Mouse (Mus musculus) thymus, postnatal 36 days (tissue): ENCODE data around the gene Lrrc75a.

ENCODE experiments used
- DNase-seq, 2 experiments: peaks; one replicate each; pipeline ENCODE4 v3.0.0; 2022; ENCODE audit warnings: mixed read lengths in 2 of 2

Lrrc75a gene

DNA sequence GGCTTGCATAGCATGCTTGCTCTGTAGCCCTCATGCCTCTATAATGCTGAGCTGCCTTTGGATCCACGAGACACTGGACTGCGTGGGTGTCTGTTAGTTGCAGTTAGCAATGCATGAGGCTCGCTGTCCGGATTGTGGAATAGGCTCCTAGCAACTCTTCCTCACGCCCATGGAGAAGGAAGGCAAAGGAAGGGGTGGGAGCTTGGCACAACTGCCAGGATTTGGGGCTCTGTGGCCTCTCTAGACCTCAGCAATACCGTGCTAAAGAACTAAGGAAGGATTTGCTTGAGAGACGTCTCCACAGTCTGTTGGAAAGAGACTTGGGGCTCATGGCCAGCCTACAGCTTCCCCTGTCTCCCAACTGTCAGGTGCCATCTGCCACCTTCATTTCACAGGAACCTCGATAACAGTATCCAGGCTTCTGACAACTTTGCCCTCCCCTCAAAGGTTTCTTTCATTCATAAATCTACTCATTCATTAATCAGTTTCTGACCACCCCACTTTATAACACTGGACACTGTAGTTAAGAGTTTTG lies 33.4 kb downstream of the Lrrc75a start:
- no peak for DNase-seq

DNA sequence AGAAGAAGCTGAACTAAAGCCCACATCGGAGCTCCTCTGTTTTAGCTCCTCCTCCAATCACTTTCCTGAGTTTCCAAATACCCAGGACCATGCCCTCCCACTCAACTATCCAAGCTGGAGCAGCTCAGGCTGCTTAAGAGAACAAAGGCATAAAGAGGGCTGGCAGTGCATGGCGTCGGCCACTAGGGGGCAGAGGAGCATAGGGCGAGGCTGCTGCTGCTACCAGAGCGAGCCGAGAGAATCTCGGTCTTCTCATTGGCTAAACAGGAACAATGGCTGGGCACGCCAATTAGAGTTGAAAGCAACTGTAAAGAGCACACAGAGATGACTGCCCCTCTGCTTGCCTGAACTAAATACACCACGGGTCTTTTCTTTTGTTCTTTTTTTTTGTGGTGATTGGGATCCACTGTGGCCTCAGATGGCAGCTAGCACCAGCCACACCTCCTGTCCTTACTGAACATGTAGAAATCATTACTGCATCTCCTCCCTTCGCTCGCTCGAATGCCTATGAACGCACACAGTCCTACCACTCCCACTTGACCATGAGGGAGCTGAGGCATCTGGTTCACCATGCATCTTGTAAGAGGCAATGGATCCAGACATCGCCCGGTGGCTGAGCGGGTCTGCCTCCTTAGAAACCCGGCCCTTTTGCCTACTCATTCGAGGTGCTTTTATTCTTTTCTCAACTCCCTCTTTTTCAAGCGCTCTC lies 34.5 kb downstream of the Lrrc75a start:
- DNase-seq = peak; percentile 85 to 88

DNA sequence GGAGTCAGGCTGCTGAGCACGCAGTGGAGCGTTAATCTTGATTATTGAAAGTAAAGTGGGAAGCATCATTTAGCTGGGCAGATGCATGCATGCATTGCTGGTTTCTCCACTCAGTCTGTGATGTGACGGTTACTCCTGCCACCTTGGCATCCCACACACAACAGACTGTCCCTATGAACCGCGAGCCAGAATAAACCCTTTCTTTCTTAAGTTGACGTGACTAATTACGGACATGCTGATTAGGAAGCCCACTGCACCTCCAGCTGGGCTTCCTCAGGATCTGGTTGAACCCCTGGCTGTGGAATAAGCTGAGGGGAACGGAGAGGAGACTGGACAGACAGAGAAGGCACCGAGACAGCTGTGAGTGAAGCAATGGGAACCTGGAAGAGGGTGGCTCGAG lies 35.7 kb downstream of the Lrrc75a start:
- no peak for DNase-seq

DNA sequence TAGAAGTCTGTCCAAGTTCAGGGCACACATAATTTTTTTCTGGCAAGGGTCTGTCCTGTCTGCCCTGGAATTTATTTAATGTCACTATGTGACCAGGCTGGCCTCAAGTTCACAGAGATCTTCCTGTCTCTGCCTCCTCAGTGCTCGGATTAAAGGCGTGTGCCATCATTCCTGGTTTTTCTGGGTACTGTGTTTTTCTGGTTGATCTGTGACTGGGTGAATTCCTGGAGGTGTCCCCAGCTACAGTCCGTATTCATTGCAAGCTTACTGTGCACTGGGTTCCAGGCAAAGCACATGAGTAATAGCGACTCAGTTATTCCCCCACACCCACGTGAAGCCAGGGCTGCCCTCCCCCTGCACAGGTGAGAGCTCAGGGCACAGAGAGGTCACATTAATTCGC lies 38.0 kb downstream of the Lrrc75a start:
- no peak for DNase-seq

DNA sequence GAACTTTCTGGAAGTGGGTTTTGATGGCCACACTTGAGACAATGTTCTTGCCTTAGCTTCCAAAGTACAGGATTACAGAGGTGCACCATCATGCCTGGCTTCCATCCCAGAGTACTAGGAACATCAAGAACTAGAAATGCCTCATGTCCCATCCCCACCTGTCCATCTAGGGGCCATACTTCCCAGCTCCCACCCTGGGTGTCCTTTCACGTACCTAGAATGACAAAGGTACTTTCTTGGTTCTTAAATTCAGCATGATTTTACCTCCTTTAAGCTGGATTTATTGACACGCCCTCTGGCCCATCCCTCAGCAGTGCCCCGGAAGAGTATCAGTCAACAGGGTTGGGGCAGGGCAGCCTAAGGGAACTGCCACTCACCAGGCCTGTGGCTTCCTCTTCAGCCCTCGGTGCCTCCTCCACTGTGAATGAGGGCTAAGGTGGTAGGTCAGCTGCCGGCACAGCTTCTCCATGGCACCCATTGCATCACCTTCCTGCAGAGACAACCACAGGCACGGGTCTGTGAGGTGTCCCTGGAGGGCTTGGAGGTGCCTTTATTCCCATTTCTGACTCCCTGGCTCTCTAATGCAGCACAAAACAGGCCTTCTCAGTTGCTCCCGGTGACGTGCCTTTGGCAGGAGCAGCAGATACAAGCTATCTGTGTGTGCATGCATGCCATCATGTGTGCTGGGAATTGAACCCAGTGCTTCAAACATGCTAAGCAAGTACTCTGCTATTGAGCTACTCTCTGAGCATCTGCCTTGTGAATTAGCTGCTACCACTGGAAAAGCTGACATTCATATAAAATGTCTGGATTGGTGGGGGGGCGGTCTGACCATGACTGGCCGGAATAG lies 39.3 kb downstream of the Lrrc75a start:
- DNase-seq = no peak

DNA sequence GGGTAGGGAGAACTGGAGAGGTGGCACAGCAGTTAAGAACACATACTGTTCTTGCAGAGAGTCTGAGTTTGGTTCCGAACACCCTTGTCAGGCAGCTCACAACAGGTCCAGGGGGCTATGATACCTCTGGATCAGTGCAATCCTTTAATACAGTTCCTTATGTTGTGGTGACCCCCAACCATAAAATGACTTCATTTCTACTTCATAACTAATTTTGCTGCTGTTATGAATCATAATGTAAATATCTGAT lies 40.4 kb downstream of the Lrrc75a start:
- DNase-seq = no peak

DNA sequence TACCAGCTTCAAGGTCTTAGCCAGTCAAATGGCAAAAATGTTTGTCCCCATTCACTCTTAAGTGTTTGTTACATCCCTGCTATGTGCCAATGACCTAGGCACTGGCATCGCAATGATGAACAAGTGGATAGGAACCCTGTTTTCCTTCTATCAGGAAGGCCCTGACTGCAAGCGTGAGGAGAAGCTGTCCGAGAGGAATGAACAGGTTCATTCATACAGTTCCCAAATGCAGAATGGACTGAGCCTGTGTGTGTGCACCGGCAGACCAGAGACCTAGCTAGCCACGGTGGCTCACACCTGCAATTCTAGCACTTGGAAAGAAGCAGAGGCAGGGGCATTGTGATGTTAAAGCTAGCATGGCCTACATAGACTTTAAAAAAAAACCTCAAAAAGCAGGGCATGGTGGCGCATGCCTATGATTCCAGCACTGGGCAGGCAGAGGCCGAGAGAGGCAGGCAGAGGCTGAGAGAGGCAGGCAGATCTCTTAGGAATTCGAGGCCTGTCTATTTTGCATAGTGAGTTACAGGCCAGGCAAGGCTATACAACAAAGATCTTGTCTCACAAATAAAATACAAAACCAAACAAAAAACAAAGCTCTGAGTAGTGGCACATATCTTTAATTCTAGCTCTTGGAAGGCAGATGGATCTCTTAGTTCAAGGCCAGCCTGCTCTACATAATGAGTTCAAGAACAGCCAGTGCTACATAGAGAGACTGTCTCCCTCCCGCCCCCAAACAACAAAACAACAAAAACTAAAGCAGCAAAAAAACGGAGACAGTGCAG lies 41.0 kb downstream of the Lrrc75a start:
- DNase-seq = no peak

DNA sequence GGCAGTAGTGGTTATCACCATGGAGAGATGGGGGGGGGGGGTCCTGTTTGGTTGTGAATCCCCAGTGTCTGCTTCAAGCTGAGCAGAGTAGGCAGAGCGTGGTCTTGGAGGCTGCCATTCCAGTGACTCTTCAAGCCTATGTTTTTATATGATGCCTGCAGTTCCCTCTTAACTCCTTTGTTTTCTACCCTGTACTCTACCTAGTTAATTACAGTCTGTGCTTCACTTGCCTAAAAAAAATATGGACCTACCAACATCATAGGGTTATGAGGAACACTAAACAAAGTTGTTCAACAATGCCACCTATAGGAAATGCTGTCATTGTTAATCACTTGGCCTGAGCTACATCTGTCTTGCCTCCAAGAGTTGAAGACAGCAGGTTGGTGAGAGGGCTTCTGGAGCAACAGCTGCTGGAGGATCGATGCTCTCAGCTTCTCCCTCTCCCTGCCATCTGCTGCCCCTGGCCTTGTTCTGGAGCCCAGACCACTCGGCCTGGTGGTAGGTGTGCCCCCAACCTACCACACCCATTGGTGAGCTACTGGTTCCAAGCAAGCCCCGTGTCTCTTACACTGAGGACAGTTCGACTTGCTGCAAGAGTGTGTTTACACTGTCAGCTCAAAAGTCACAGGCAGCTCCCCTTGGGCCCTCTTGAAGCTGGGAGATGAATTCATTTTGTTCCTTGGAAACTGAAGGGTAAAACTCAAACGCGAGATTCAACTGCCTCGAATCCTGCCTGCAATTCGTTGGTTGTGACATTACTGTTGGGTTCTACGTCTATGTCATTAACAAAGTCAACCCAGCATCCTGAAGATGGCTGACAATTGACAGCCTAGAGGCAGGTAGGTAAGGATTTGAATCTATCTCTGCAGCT lies 41.8 kb downstream of the Lrrc75a start:
- no peak for DNase-seq

DNA sequence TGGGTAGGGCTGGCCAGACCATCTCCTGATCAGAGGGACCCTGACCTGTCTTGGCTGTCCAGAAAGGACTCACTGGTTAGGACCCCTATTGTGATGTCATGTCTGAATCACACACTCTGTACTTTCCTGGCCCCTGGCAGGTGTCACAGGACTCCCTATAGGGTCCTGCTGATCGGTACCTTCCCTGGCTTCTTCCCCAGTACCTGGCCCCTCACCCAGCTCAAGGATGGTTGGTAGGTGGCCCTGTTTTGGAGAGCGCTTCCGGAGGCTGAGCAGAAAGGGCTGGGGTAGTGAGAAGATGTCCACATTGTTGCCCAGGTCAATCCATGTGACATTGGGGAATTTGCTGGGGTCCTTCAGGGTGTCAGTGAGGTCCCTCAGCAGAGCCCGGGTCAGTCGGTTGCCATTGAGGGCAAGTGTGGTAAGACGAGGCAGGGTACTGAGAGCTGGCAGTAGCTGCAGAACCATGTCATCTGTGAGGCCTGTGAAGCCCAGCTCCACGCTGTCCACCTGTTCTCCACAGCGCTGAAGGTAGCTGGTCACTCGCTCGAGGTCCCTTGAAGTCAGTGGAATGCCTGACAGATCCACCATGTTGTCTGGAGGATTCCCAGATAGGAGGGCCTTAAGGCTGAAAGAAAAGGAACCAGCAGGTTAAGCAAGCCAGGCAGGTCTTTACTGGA lies 42.6 kb downstream of the Lrrc75a start:
- DNase-seq = no peak

DNA sequence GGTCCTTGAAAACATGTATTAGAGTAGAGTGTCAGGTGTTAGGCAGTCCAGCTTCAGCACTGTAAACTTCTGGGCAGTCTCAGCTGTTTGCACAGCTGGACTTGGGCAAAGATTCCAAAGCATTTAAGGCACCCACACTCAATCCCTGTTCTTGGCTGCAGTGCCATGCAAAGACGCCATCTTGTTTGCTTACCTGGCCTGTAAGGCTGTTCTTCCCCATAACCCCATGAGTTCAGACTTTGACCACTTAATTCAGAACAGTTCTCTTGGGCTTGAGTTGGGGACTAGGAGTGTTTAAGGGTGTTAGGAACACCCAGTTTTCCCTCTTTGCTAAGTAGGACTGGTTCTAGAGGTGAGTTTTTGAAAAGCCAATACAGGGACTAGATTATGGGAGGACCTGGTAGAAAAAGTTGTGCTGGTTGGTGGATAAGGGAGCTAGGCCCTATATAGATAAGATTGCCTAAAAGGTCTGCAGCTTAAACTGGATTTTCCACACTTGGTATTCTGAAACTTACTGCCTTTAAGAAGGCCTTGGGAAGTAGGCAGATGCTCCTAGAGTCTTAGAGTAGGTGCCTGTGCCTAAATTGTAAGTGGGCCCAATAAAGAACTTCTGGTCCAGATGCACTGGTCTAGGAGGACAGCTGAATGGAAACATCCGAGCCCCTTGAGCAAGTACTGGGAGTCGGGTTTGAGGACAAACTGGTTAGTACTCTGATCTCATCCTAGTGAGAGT lies 43.3 kb downstream of the Lrrc75a start:
- DNase-seq = no peak

DNA sequence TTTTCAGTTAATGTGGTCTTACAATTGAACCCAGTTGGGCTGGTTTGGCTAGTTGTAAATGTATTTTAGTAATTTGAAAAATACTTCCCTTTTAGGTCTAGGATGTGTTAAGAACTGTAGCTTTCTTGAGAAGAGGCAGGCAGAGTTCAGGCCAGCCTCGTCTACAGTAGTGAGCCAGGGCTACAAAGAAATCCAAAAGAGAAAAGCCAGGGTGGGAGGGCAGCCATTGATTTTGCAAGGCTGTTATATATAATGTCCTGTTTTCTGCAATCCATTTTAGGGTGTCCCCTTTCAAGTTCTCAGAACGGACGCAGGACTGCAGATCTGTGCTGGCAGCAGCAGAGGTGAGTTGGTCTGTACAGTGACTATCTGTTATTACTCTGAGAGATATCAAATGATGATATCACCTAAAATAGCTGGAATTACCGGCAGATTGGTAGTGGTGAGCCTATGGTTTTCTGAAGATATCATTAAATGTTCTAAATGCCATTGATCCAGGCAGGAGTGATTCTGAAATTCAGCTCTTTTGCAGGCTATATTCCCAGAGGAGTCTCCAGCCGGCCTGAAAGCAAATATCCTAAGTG lies 44.1 kb downstream of the Lrrc75a start:
- no peak for DNase-seq

DNA sequence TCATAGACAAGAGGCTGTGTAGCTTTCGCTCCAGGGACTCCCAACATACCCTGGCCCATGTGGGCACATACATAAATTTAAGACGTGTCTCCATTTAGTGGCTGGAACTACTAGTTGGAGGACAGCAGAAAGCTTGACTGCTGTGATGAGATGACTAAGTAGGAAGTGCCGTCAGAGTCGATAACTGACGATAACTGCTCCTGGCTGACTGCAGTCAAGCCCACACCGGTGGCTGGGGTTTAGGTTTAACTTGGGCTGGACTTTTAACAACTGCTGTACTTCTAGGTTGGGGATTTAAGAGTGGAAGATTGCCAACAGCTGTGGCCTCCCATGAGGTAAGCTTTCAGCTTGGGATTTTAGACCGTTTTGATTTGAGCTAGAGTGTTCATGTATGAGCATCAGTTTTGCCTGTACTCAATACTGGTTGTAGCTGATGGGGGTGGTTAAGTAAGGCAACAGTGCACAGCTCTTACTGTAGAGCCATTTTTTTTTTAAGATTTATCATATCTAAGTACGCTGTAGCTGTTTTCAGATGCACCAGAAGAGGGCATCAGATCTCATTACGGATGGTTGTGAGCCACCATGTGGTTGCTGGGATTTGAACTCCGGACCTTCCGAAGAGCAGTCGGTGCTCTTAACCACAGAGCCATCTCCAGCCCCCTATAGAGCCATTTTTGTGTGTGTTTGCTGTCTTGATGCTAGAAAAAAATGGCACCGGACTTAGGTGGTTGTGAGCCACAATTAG lies 44.8 kb downstream of the Lrrc75a start:
- peak; percentile 15 to 25 for DNase-seq

DNA sequence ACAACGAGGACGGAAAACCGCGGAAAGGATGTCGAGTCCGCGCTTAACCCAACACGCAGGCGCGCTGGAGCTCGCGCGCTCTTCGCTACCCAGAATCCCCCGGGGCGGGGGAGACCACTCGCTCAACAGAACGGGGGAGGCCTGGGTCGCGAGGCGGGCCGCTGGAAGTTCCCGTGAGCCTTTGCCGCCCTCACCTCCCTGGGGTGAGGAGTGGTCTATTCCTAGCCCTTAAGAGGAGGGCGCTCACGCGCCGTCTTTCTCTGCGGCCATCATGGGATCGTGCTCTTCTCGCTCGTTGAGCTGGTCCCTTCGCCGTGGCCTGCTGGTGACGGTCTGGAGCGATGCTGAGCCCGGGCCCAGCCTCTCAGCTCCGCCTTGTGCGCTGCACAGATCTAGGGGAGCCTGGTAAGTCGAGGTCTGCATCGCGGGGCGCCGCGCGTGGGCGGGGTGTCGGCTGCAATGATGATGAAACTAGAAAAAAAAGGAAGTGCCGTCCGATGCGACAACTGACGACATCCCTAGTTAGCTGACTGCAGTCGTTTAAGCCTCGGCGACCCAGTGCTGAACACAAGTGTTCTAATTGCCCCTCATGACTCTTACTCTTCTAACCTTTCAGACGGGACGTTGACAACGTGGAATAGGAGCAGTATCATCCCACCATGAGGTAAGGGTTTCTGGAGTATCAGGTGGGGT lies 45.6 kb downstream of the Lrrc75a start:
- DNase-seq = peak; percentile 99

DNA sequence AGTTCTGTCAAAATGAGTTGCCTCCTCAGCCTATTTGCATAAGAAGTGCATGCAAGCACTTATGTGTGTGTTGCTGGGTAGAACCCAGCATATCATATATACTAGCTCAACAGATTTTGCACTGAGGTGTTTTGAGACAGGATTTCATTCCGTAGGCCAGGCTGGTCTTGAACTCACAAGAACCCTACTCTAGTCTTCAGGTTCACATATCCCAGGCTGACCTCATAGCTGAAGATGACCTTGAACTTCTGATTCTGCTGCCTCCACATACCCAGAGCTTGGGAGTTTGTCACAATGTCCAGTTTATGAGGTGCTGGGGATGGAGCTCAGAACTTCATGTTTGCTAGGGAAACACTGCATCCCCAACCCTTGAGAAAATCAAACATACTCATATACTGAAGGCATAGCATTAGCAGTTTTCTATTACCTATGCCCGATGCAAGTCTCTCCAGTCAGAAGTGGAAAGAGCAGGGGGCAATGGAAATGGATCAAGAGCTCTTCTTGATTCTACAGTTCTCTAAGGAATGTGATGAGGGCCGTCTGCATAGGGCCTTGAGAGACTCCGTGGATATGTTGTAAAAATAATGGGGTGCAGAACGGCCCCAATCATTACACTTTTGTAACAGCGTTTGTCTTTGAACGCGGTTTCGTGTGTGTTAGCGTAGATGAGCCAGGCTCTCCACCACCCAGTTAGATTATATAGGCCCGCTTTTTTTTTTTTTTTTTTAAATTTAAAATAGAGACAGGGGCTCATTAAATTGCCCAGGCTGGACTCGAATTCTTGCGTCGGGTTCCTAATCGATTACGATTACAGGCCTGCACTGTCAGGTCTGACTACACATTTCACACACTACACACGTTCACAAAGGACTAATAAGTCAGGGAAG lies 46.3 kb downstream of the Lrrc75a start:
- no peak for DNase-seq

DNA sequence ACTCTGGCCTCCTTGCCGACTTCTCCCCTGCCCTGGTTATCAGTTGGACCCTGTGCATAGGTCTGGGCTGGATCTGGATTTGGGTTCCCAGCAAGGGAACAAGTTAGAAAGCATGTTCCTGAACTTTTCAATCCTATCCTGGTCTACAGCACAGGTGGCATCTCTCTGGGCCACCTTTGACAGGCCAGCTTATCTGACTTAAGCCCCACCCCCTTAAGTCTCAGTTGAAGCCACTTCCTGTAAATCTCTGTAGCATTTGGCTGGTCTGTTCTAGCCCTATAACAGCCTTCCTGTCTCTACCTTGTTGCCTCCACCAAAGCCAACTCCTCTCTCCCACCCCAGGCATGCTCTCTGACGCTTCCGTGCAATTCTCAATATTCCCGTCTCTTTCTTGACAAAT lies 49.8 kb downstream of the Lrrc75a start:
- DNase-seq = no peak

DNA sequence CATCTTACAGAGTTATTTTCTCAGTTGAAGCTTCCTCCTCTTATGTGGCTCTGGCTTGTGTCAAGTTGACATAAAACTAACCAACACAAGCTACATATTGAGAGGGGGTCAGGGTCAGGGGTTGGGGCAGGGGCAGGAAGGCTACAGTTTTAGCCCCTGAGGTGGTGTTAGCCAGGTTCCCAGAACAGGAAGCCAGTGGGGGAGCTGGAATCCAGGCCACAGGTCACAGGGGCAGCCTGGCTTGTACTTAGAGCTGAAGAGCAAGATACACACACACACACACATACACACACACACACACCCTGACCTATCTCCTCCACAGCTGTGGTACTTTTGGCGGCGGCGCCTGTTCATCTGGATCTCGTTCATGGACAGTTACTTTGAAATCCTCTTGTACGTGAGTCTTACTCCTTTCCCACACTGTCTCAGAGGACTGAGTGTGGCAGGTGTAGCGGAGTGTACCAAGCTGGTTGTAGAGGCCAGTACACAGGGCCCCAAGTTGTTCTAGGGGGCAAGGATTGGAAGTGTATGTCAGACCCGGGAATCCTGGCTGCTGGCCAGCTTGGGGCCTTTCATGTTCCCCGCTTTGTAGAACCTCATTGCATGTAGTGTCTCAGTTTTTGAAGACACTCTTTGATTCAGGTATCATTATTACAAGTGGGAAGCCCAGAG lies 56.3 kb downstream of the Lrrc75a start:
- DNase-seq = no peak

DNA sequence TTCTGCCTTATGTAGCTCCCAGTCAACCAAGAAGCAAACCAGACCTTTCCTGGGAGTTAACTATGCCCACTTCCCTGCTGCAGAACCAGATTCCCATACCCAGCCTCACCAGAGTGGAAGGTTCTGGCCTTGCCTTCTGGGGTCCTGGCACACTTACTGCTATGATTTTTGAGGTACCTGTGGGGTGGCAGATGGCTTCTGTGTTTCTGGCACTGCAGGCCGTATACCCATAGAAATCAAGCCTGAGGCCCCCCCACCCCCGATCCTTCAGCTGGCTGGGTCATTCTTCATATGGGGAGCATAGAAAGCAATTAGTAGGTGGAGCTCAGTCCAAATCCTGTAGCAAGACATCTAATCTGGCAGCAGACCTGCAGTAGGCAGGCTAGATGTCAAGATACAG lies 57.3 kb downstream of the Lrrc75a start:
- no peak for DNase-seq

DNA sequence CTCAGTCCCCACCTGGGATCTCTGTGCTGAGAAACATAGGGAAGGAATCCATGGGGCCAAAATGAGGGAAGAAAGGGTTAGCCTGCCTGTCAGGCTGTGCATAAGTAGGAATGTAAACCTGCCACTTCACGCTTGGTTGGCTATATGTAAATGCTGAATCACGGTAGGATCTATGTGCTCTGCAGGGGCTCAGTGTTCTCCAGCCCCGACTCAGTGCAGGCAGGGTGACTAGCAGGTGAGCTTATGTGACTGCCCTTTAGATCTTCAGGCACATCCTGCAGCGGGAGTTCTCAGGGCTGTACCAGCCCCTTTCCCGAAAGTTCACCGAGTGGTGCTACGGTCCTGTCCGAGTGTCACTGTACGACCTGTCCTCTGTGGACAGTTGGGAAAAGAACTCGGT lies 58.9 kb downstream of the Lrrc75a start:
- DNase-seq = no peak
